Mouse (Mus musculus) spleen, postnatal 0 days (tissue): ENCODE results near the gene Eif4b. TPM values are rescaled to one million over a fixed set of nuclear protein-coding genes. Genes with fewer than 3 reads are reported as not detected.

Source experiments
- polyA plus RNA-seq: library from polyadenylated mRNA; unstranded; fragments of >200 nt; fragmentation: Nextera tagmentation; extraction: Ambion mirVana; gene quantifications from 2 replicates; pipeline ENCODE4 v1.2.1, GENCODE M21; 2015

Gene Eif4b
- polyA plus RNA-seq: 65.4 and 69.7 TPM in 2 replicates

DNA sequence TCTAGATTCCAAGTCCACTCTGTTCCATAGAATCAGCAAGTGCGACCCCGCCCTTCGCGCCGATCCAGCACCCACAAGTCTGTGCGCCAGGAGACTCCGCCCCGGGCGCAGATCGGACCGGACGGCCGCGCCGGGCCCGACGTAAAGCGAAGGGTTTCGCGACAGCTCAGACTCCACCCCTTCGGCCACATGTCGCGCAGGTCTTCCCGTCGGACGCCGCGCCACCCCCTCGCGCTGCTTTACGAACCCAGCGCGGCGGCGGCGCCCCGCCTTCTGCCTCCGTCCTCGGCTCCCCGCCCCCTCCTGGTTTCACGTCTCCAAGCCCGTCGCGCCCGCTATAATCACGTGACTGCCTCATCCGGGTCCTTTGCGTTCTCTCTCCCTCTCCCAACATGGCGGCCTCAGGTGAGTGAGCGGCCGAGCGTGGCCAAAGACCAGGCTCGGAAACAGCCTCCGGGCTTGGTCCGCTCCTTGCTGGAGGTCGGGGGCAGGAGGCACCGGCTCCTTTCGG, at the start of gene Eif4b:
TSS of gene Eif4b (plus strand) at position 215 of the 511 bp plus-strand sequence.

DNA sequence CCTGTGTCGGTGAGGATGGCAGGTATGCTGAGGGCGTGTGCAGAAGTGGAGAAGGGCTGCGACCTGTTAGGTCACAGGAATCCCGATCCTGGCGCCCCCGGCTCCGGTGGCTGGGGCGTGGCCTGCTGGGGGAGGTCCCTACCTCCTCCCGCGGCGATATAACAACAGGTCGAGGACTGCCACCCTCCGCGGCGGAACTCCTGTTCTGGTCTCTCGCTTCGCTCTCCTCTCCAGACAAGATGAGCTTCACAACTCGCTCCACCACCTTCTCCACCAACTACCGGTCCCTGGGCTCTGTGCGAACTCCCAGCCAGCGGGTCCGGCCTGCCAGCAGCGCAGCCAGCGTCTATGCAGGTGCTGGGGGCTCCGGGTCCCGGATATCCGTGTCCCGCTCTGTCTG, 45.5 kb upstream of the Eif4b start, which contains the start of gene Krt18:
TSS of gene Krt18 (plus strand) at position 141 of the 400 bp plus-strand sequence.

DNA sequence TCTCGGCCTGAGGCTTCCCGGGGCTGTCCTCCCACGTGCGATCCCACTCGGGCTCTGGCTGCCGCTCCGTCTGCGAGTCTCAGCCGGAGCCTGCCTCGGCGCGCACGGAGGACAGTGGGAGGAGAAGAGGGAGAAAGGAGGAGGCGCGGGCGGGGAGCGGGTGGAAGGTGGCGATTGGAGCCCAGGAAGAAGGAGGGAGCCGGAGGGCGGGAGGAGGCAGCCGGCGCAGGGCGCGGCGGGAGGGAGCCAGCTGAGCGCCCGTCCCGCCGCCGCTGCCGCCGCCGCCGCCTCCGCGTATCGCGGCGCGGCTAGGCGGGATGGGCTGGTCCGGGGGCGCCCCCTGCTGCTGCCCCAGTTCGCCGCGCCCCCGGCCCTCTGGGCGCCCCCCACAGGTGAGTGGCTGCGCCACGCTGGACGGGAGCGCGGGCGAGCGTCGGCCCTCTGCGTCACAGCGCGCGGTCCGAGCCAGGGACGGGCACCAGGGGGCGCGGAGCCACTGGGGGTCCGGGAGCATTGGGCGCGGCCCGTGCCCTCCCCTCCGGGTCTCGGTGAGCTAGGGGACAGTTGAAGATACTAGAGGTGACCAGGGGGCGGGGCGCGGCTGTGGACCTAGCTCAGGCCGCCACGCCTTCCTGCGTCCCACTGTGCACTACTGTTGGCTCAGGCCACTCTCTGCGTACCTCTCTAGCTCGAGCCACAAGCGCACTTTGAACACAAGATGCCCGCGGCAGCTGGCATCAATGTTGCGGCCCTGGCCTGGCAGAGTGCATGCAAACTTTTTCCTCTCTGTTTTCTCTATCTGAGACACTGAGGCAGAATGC, 26.8 kb downstream of the Eif4b start, which contains the start of gene Tns2:
TSS of gene Tns2 (plus strand) at position 253 of the 821 bp plus-strand sequence.

DNA sequence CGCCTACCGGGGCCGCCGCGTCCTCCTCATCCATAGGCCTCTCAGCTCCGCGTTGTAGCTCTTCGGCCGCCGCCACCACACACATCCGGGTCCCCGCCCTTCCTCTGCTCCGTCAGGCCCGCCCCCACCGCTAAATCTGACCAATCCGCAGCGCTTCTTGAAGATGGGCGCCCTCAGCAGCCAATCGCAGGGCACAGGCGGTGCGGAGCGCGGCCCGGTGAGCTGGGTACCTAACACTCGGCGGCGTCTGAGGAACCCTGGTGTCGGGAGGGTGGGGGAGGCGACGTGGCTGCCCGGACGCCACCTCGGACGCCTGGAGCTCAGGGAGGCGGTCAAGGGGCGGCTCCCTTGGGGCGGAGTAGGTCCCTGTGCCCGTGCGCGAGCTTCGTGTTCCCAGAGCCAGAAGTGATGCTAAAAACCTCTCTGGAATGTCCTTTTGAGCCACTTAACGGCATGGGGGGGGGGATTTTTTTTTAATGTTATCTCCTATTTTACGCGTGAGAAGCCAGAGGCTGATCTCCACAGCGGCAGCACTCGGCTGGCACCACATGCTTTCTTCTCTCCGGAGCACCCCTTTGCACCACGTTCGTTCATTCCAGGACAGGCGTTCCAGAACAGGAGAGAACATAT, 62.7 kb downstream of the Eif4b start, which contains the start of gene Spryd3:
TSS of gene Spryd3 (minus strand) at position 106 of the 630 bp plus-strand sequence.

DNA sequence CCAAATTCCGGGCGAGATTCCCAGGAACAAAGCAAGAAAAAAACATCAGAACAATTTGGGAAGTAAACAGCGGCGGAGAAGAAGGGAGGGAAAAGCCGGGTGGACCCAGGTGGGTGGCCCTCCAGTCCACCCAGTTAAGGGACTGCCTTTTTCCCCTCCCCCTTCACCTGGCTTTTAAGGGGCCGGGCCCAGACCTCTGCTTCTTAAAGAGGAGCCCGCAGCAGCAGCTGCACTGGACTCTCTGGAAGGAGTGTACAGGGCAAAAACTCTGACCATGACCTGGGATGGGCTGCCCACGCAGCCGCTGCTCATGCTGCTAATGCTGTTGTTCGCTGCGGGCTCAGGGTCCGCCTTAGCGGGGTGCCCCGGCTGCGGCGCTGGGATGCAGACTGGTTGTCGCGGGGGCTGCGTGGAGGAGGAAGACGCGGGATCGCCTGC, 70.7 kb downstream of the Eif4b start, which contains the start of gene Igfbp6:
TSS of gene Igfbp6 (plus strand) at position 89 of the 438 bp plus-strand sequence.

Other genes with a start within 250 kb of the Eif4b start
- gene Krt1, start 223.0 kb upstream of the Eif4b start, polyA plus RNA-seq: 0.40 and 0.72 TPM in 2 replicates
- not detected in 2 replicates for gene Krt77, start 204.1 kb upstream of the Eif4b start, polyA plus RNA-seq
- not detected in 2 replicates for gene Krt76, start 180.9 kb upstream of the Eif4b start, polyA plus RNA-seq
- 0.59 and 1.5 TPM in 2 replicates for gene Krt4, start 149.0 kb upstream of the Eif4b start, polyA plus RNA-seq
- gene Krt79, start 133.4 kb upstream of the Eif4b start, polyA plus RNA-seq: 0.12 and 0.16 TPM in 2 replicates
- gene Krt78, start 119.5 kb upstream of the Eif4b start, polyA plus RNA-seq: not detected in 2 replicates
- 9.5 and 10.6 TPM in 2 replicates for gene Krt8, start 69.3 kb upstream of the Eif4b start, polyA plus RNA-seq
- 6.5 and 7.8 TPM in 2 replicates for gene Krt18, start 45.6 kb upstream of the Eif4b start, polyA plus RNA-seq
- 12.3 and 17.0 TPM in 2 replicates for gene Tns2, start 26.6 kb downstream of the Eif4b start, polyA plus RNA-seq
- gene Spryd3, start 62.5 kb downstream of the Eif4b start, polyA plus RNA-seq: 12.9 and 13.5 TPM in 2 replicates
- gene Igfbp6, start 70.6 kb downstream of the Eif4b start, polyA plus RNA-seq: 38.6 and 49.8 TPM in 2 replicates
- gene Soat2, start 76.8 kb downstream of the Eif4b start, polyA plus RNA-seq: 3.5 and 3.6 TPM in 2 replicates
- 22.1 and 24.1 TPM in 2 replicates for gene Zfp740, start 129.5 kb downstream of the Eif4b start, polyA plus RNA-seq
- gene Csad, start 131.0 kb downstream of the Eif4b start, polyA plus RNA-seq: 19.8 and 23.5 TPM in 2 replicates
- gene Itgb7, start 158.2 kb downstream of the Eif4b start, polyA plus RNA-seq: 26.2 and 29.5 TPM in 2 replicates
- 6.2 and 8.1 TPM in 2 replicates for gene Rarg, start 183.7 kb downstream of the Eif4b start, polyA plus RNA-seq
- gene Gm9918, start 196.8 kb downstream of the Eif4b start, polyA plus RNA-seq: 0.05 TPM in 1 of 2 replicates, not detected in the other
- gene Mfsd5, start 205.7 kb downstream of the Eif4b start, polyA plus RNA-seq: 33.1 and 39.4 TPM in 2 replicates
- gene Espl1, start 222.5 kb downstream of the Eif4b start, polyA plus RNA-seq: 21.9 and 25.0 TPM in 2 replicates